Mouse (Mus musculus) neural tube, embryonic 15.5 days (tissue): ENCODE measurements around the gene Lrwd1. TPM values are rescaled to one million over a fixed set of nuclear protein-coding genes. Genes with fewer than 3 reads are reported as not detected.

Experiments
- microRNA-seq: library from miRNA; unstranded; fragments of <30 nt; microRNA quantifications from one replicate; pipeline ENCODE4, GENCODE M21; 2017
- polyA plus RNA-seq: library from polyadenylated mRNA; unstranded; fragments of >200 nt; fragmentation: Nextera tagmentation; extraction: Ambion mirVana; gene quantifications from 2 replicates; pipeline ENCODE4 v1.2.1, GENCODE M21; 2015

Lrwd1 gene
- polyA plus RNA-seq, 1 experiment from 2014 or later: 22.7 TPM

Small RNAs within 50 kb of the gene (microRNA-seq; reads per million reads assigned to microRNA genes)
- 0.52 reads per million for gene Mir7035

Other genes with a start within 250 kb of the Lrwd1 start
- gene Hspb1, start 248.2 kb downstream of the Lrwd1 start, polyA plus RNA-seq: 36.4 and 38.1 TPM in 2 replicates
- 776 and 868 TPM in 2 replicates for gene Ywhag, start 201.5 kb downstream of the Lrwd1 start, polyA plus RNA-seq
- gene Ssc4d, start 161.5 kb downstream of the Lrwd1 start, polyA plus RNA-seq: 1.6 and 1.8 TPM in 2 replicates
- gene Zp3, start 156.0 kb downstream of the Lrwd1 start, polyA plus RNA-seq: 0.14 and 0.27 TPM in 2 replicates
- gene Dtx2, start 141.3 kb downstream of the Lrwd1 start, polyA plus RNA-seq: 22.5 and 25.2 TPM in 2 replicates
- 1.1 and 3.7 TPM in 2 replicates for gene Upk3b, start 97.6 kb downstream of the Lrwd1 start, polyA plus RNA-seq
- 1.2 TPM in 1 of 2 replicates, not detected in the other for gene Upk3bl, start 81.6 kb downstream of the Lrwd1 start, polyA plus RNA-seq
- 19.2 and 21.4 TPM in 2 replicates for gene Rasa4, start 52.2 kb downstream of the Lrwd1 start, polyA plus RNA-seq
- 216 and 226 TPM in 2 replicates for gene Polr2j, start 19.4 kb downstream of the Lrwd1 start, polyA plus RNA-seq
- gene Alkbh4, start 72 bp upstream of the Lrwd1 start, polyA plus RNA-seq: 23.2 and 24.2 TPM in 2 replicates
- gene Orai2, start 34.6 kb upstream of the Lrwd1 start, polyA plus RNA-seq: 40.0 and 45.6 TPM in 2 replicates
- 62.1 and 63.9 TPM in 2 replicates for gene Prkrip1, start 62.9 kb upstream of the Lrwd1 start, polyA plus RNA-seq
- gene Sh2b2, start 110.5 kb upstream of the Lrwd1 start, polyA plus RNA-seq: 23.4 and 24.1 TPM in 2 replicates